Mouse (Mus musculus) B cell, adult (primary cell): ENCODE measurements around the gene Slc4a8. TPM values are rescaled to one million over a fixed set of nuclear protein-coding genes. Genes with fewer than 3 reads are reported as not detected.

ENCODE experiments used
- total RNA-seq: library from RNA; stranded (reverse); gene quantifications from 4 replicates; pipeline ENCODE4 v1.2.4, GENCODE M21; 2023; ENCODE audit not compliant: inconsistent age

The Slc4a8 gene
- 9.0 to 10.8 TPM (median 9.7 TPM) in 4 replicates for total RNA-seq

GRCm38 (mm10) chr15:100761419-100762185 lies at the start of gene Slc4a8:
Gene Slc4a8 (plus strand): TSS chr15:100761747.

GRCm38 (mm10) chr15:100729281-100729985 lies 32.1 kb upstream of the Slc4a8 start, which contains the start of gene Galnt6:
Gene Galnt6 (minus strand): TSS chr15:100729376.

GRCm38 (mm10) chr15:100869558-100869957 lies 108.0 kb downstream of the Slc4a8 start, which contains the start of gene Scn8a:
Gene Scn8a (plus strand): TSS chr15:100869858.

Other genes with a start within 250 kb of the Slc4a8 start
- 7.4 to 11.2 TPM (median 10.6 TPM) in 4 replicates for gene Tfcp2, start 209.7 kb upstream of the Slc4a8 start, total RNA-seq
- 63.3 to 71.9 TPM (median 66.7 TPM) in 4 replicates for gene Pou6f1, start 161.8 kb upstream of the Slc4a8 start, total RNA-seq
- gene Dazap2, start 146.4 kb upstream of the Slc4a8 start, total RNA-seq, result 518 to 607 TPM (median 587 TPM) in 4 replicates
- 12.1 to 19.1 TPM (median 14.6 TPM) in 4 replicates for gene Smagp, start 124.8 kb upstream of the Slc4a8 start, total RNA-seq
- gene Bin2, start 92.2 kb upstream of the Slc4a8 start, total RNA-seq, result 169 to 175 TPM (median 173 TPM) in 4 replicates
- 1.8 to 4.0 TPM in 2 of 4 replicates, not detected in the others for gene Cela1, start 73.8 kb upstream of the Slc4a8 start, total RNA-seq
- 25.6 to 28.5 TPM (median 28.0 TPM) in 4 replicates for gene Galnt6, start 32.4 kb upstream of the Slc4a8 start, total RNA-seq
- gene Scn8a, start 108.1 kb downstream of the Slc4a8 start, total RNA-seq, result 1.5 to 2.5 TPM (median 2.0 TPM) in 4 replicates